Mouse (Mus musculus) bone marrow macrophage, adult 2 months (primary cell): ENCODE results near the gene Clec2i. TPM values are rescaled to one million over a fixed set of nuclear protein-coding genes. Genes with fewer than 3 reads are reported as not detected.

Experiments used
- H3K27ac ChIP-seq: 2 replicates; pipeline ENCODE4 v1.5.1; 2012; ENCODE audit warnings: low read depth, low read length; ENCODE audit not compliant: insufficient read depth
- H3K4me1 ChIP-seq: 2 replicates; pipeline ENCODE4 v1.6.1; 2012; ENCODE audit warnings: low read length; ENCODE audit not compliant: control insufficient read depth, insufficient read depth
- H3K4me3 ChIP-seq: 2 replicates; pipeline ENCODE4 v1.5.1; 2012; ENCODE audit warnings: mild to moderate bottlenecking, low read length, moderate library complexity; ENCODE audit not compliant: insufficient read depth
- CTCF ChIP-seq: IDR thresholded peaks from 2 replicates; pipeline ENCODE4 v1.5.1; 2012; ENCODE audit warnings: low read depth, mild to moderate bottlenecking, low read length, moderate library complexity
- POLR2A ChIP-seq: IDR thresholded peaks from 2 replicates; pipeline ENCODE4 v1.6.1; 2012; ENCODE audit warnings: mild to moderate bottlenecking, low read depth, low read length, borderline replicate concordance
- polyA plus RNA-seq: library from polyadenylated mRNA; stranded (reverse); fragments of >200 nt; gene quantifications from 2 replicates; pipeline ENCODE4 v1.2.4, GENCODE M21; 2012; ENCODE audit not compliant: missing spikeins, insufficient read depth, insufficient read length

Gene Clec2i
- polyA plus RNA-seq, 1 experiment, result 4.0 TPM

DNA sequence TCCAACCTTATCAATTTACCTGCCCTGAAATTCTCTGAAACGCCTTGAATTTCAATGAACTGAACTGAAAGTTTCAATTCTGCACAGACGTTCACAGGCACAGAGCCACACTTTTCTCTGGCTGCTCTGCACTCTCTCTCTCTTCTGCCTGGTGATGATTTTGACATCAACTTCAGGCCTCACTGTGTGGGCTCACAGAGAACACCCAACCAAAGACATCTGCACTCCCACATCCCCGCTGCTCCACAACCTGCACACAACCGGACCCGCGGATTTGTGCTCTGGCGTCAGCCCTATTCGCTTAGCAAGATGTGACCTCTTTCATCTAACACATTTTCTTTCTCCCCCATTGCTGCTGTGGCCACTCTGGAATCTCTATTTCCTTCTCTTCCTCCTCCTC is 43.3 kb upstream of the Clec2i start:
- Histone ChIP-seq H3K4me1 (peaks cover 19% of the 10 kb centered on the region), H3K27ac (peak overlapping the region; percentile 4; the same call in 1 of the 2 replicates), H3K4me3 (no peak overlapping the region)
- TF ChIP-seq POLR2A (no peak), CTCF (no peak)

DNA sequence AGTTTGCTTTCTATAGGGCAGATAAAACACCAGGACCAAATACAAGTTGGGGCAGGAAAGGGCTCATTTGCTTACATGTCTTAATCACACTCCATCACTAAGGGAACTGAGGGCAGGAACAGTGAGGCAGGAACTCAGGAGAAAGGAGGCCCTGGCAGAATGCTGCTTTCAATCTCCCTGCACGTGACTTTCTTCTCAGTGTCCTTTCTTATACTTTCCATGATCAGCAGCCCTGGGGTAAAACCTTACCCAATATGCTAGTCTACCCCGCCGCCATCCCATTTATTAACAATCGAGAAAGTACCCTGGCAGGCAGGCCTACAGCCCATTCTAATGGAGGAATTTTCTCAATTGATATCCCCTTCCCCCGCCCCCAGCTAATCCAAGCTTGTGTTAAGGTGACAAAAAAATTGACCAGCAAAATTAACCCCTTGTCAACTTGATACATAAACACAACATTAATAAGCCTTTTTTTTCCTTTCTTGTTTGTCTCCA is 42.8 kb upstream of the Clec2i start:
- no peak for TF ChIP-seq POLR2A
- TF ChIP-seq CTCF, result no peak
- Histone ChIP-seq H3K27ac (no peak overlapping the region), H3K4me3 (no peak overlapping the region), H3K4me1 (peaks cover 24% of the 10 kb centered on the region)

DNA sequence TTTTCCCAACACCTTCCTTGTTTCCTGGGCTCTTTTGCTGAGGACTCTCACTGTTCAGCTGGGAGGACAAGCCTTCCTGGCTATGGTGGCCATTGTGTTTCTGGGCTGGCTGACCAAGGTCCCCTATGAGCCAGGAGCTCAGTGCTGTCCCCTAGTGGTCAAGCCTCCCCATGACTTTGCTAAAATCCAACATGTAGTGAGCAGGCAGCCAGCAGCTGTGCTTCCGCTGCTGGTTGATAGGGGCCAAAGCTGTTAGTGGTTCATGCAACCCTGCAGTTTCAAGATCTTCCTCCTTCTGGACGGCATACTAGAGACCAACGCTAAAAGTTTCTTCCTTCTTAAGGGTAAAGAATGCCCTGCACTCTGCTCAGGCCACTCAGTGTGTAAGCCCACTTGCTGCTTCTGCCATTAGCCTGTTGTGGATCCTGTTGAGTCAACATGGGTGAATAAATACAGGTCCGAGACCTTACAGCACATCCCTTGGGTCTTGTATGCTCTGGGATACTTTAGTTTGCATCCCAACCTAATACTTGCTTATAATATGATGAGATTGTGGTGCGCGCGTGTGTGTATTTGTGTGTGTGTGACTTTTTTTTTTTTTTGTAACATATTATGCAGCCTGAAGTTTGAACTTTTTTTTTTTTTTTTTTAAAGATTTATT is 41.9 kb upstream of the Clec2i start:
- Histone ChIP-seq H3K27ac (peak overlapping the region; percentile 56), H3K4me1 (peaks cover 31% of the 10 kb centered on the region), H3K4me3 (peak overlapping the region; percentile 6)
- TF ChIP-seq POLR2A (0 out of 2 replicates have a peak, but pooled peaks have one; percentile 35), CTCF (peak; percentile 92)

DNA sequence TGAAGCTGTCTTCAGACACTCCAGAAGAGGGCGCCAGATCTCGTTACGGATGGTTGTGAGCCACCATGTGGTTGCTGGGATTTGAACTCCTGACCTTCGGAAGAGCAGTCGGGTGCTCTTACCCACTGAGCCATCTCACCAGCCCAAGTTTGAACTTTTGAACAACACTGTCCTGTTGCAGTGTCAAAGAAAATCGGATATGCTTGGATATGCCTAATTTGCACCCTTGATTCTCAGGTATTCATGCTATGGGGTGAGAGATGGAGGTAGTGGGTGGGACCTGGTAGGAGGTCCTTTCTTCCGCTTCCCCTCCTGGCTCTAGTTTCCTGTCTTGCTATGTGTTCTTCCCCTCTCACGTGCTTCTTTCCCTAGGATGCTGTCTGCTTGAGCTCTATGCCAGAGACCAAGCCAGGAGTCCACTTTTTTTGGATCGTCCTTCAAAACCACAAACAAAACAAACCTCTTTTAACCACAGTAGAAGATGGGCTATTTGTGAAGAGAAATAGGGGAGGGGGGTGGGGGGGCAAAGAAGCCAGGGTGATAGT is 41.3 kb upstream of the Clec2i start:
- Histone ChIP-seq H3K4me1 (peaks cover 37% of the 10 kb centered on the region), H3K27ac (no peak overlapping the region), H3K4me3 (no peak overlapping the region)
- TF ChIP-seq CTCF (no peak), POLR2A (no peak)

DNA sequence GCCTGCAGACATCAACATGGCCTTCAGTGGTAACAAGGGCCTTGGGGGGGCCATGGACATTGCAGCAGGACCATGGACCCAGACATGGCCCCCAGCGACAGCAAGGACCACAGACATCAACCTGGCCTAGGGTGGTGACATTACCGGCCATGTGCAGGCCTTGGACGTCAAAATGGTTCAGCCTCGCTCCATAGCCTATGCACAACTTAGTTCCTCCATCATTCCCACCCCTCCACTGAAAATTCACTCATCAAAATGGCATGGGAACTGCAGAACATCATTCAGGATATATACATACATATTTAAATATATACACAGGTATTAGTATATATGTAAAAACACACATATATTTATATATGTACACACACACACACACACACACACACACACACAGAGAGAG is 40.0 kb upstream of the Clec2i start:
- H3K4me3 ChIP-seq, result no peak overlapping the region
- H3K4me1 ChIP-seq, result peaks cover 48% of the 10 kb centered on the region
- TF ChIP-seq POLR2A, result no peak
- no peak for TF ChIP-seq CTCF
- H3K27ac ChIP-seq, result no peak overlapping the region

- H3K4me3 ChIP-seq, result no peak overlapping the region
- H3K27ac ChIP-seq, result peak overlapping the region; percentile 87
- TF ChIP-seq CTCF (peak; percentile 55; the same call in 1 of the 2 replicates), POLR2A (no peak)
- peaks cover 46% of the 10 kb centered on the region for H3K4me1 ChIP-seq
Measured at GRCm38 (mm10) chr6:128849902-128850301, 37.5 kb upstream of the Clec2i start.

GRCm38 (mm10) chr6:128850671-128851070 is 36.7 kb upstream of the Clec2i start:
- Histone ChIP-seq H3K4me3 (no peak overlapping the region), H3K4me1 (peaks cover 50% of the 10 kb centered on the region), H3K27ac (peak overlapping the region; percentile 87)
- TF ChIP-seq POLR2A (no peak), CTCF (no peak)

DNA sequence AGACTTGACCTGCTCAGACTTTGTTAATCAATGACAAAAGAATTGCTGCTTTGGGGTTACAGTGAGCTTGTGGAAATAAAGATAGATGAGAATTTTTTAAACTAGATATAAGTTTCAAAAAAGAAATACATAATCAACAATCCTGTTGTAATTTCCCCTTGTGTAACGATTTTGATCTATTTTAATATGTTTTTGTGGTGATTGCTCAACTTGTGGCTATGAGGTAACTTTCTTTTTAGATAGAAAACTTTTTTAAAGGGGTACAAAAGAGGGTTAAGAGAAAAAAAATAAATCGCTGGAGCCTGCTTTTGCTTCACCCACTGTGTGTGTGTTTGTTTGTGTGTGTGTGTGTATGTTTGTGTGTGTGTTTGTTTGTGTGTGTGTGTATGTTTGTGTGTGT is 36.2 kb upstream of the Clec2i start:
- Histone ChIP-seq H3K4me3 (no peak overlapping the region), H3K27ac (peak overlapping the region; percentile 87), H3K4me1 (peaks cover 53% of the 10 kb centered on the region)
- TF ChIP-seq POLR2A, result no peak
- no peak for TF ChIP-seq CTCF

DNA sequence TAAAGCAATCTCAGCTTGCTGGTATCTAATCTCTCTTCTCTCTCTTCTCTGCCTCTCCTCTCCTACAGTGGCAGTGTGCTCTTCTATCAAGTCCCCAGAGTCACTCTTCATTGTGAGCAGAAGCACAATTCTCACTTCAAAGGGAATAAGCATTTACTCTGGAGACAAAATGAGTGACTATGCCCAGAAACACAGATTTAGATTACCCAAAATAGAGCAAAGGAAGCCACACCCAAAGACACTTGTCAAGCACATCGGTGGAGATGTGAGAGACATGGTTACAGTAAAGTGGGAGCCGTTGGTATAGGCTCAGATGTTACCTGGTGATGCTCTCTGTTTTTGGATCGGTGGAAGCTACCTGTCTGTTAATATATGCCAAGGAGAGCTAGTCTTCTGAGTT is 34.6 kb upstream of the Clec2i start:
- TF ChIP-seq POLR2A (no peak), CTCF (no peak)
- Histone ChIP-seq H3K4me3 (no peak overlapping the region), H3K4me1 (peaks cover 52% of the 10 kb centered on the region), H3K27ac (no peak overlapping the region)
